Mouse (Mus musculus) neural tube, embryonic 10.5 days (tissue): ENCODE measurements around the gene Wdfy2.
"Not testable (repeated sequence)": the region's sequence is repeated elsewhere in the genome, so short reads cannot be mapped to it uniquely, and the experiment has no call there.

Experiments used
- DNase-seq: peaks from one replicate; pipeline ENCODE4 v3.0.0-alpha.2; 2017; ENCODE audit warnings: low spot score; ENCODE audit errors: extremely low spot score

Gene Wdfy2

GRCm38 (mm10) chr14:62878634-62879430 is 41.4 kb downstream of the Wdfy2 start:
- DNase-seq, result no peak

GRCm38 (mm10) chr14:62879497-62879896 is 42.0 kb downstream of the Wdfy2 start:
- DNase-seq, result peak; percentile 59

DNA sequence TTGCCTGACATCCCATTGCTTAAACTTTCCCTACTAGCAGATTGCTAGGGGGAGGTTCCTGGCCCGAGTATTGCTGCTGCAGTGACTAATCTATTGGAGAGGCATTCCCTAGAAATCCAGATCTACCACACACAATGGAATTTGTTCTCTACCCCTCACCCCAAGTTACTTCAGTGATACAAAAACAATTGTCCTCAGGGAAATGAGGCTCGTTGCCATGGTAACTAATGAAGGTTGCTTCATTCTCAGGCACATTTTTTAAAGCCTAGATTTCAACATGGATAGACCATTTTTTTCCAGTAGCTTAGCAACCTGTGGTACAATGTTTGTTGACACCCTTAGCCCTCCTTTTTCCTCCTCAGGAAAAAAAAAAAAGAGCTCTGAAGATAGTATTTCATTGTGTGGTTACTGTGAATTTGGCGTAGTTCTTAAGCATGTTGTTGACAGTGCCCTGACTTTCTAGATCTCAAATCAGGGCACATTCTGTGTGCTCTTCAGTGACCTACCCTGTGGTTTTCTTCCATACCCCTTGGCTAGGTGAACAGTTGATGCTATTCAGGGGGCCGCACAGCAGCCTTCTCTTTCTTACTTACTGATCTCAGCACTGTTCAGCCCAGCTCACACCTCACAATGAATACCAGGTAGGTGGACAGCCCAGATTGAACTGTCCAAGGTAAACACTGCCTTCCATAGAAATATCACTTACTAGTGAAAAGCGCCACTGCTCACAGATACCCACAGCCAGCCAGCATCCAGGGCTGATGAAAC is 42.8 kb downstream of the Wdfy2 start:
- peak; percentile 27 for DNase-seq

- DNase-seq, result no peak
Measured at GRCm38 (mm10) chr14:62882061-62882614, 44.7 kb downstream of the Wdfy2 start.

DNA sequence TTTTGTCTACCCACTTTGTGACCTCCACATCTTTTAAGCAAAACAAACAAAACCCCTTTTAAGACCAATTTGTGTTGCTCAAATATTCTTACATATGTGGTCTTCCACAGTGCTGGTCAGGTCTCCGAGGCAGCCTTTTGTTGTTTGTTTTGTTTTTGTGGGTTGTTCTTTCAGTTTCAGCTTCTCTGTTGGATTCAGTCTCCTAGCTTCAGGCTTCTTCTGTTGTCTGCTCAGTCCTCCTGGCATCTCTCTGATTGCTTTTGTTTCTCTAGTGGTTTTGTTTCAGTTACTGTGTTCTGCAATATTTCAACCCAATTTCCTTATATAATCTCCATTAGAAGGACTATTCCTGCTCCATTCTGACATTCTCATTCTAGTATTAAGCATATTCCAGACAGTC is 46.1 kb downstream of the Wdfy2 start:
- no peak for DNase-seq

DNA sequence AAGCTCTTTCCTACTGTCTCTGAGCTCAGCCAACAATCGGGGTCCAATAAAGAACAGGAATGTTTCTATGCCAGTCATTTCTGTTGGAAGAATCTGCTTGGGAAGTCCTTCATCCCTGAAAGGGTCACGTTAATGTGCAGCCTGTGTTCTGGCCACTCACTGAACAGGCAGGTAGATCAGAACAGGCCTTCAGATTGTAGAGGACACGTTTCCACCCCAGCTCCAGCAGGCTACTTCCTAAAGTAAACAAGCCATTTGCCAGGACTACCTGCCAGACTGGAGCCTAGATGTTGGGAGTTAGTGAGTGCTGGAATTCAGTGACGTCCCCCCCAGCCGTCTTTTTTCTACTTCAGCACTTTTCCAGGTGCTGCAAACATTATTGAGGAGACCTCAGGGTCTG is 46.7 kb downstream of the Wdfy2 start:
- DNase-seq, result no peak

DNA sequence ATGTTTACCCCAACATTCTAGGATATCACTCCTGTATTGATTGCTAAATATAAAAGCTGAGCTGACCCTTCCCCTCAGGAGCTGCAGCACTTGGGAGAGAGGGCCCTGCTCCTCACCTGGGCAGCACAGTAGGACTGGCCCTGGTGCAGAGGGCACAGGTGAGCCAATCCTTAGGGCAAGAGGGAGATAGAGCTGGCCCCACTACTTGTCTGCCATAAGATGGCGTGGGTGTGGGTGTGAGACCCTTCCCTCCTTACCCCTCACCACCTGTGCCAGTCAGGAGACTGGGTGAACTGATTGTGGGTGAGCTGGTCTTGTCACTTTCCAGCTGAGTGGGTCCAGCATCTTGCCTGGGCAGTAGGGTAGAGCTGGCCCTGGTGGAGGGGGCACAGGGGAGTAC is 47.2 kb downstream of the Wdfy2 start:
- no peak for DNase-seq

- DNase-seq, result no peak
Measured at GRCm38 (mm10) chr14:62885146-62885545, 47.7 kb downstream of the Wdfy2 start.

GRCm38 (mm10) chr14:62891401-62891800 is 53.9 kb downstream of the Wdfy2 start:
- DNase-seq, result no peak

- no peak for DNase-seq
Measured at GRCm38 (mm10) chr14:62892771-62893641, 55.5 kb downstream of the Wdfy2 start.

DNA sequence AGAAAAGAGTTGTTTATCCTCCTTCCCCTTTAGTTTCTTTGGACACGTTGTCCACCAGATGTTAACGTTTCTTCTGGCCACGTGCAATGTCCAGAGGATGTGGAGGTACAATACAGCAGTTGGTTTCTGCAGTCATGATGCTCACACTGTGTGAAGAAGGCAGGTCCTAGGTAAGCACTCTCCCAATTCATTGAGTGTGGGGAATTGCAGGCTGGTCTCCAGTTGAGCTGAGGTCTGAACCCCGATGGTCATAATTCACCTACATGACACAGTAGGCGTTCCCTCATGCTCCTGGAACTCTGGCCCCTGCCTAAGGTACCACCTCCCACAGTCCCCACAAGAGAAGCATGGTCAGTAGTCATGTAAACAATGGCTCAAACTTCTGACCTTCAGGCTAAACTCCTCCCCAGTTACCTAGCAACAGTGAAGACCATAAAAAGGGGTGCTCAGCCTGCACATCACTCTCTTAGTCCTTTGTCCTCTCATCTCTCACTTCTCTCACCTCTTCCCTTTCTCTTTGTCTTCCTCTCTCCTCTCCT is 56.2 kb downstream of the Wdfy2 start:
- DNase-seq, result not testable (repeated sequence)

- no peak for DNase-seq
Measured at GRCm38 (mm10) chr14:62894924-62895840, 57.7 kb downstream of the Wdfy2 start.

DNA sequence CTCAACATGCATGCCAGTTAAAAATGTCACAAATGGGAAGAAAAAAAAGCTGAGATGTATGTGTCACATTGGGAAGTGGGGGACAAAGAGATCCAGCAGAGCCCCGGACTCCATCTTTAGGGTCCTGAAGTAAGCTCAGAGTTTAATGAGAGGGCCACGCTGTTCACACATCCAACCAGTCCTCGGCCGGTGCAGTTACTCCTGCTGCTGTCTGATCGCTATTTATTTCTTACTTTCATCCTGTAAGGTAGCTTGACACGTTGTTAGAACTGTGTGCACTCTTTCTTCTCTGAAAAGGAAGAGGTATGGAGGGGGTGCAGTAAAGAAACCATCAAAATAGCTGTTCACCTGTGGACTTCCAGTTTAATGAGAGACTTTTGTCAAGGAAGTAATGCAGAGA is 60.6 kb downstream of the Wdfy2 start:
- no peak for DNase-seq

GRCm38 (mm10) chr14:62907888-62908287 is 70.4 kb downstream of the Wdfy2 start:
- DNase-seq, result no peak

DNA sequence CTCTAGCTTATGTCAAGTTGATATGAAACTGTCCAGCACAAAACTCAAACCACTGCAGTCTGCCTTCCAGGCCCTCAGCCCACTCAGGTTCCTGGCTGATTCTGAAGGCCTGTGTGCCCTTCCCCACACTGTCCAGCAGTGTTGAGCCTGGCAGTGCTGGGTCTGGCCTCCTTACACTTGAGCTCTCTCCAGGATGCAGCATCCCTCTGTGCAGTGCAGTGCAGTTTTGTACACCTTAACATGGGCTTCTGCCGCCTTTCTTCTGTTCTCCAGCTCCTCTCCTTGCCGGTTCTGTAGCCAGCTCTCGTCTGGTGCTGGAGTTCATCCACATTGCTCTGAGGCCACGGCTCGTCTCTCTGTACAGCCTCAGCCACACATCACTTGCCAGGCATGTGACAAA is 71.1 kb downstream of the Wdfy2 start:
- DNase-seq, result no peak

DNA sequence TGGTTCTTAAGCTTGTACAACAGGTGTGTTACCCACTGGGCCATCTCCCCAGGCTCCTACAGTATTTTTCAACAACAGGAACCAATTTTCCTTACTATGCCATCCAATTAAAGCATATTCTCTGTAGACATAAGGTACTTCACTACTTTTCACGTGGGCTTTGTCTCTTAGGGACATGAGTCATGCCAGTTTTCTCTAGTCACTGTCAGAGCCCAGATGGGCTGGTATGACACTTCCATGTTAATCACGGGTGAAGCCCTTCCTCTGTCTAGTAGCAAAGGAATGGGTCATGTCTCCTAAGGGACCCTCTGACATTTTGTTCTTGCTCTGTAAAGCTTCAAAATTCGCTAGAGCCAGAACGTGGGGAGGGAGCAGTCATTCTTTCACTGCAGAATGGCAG is 73.4 kb downstream of the Wdfy2 start:
- DNase-seq, result no peak

DNA sequence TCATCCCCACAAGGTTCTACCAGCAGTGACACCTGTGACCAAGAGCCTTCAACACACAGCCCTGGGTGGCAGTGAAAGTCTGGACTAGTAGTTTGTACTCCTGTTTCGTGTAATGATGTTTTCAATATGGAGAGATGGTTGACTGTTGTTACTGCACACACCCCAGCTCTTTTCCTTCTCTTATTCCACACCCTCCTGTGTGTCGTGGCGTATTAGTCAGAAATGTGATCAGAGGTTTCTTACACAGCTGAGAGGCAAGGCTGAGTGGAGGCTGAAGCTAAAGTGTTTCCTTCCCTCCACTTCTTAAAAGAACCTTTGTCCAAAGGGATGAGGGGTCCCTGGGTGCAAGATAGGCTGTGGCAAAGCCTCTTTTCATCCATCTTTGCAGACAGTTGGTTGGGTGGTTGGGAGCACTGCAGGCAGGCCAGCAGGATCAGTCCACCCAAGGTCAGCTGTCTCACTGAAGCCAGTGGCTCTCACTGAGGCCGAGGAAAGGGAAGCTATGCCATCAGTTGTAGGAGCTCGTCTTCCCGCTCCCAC is 77.7 kb downstream of the Wdfy2 start:
- no peak for DNase-seq

GRCm38 (mm10) chr14:62916488-62917034 is 79.1 kb downstream of the Wdfy2 start:
- no peak for DNase-seq

- DNase-seq, result no peak
Measured at GRCm38 (mm10) chr14:62921401-62921800, 83.9 kb downstream of the Wdfy2 start.

GRCm38 (mm10) chr14:62922637-62923036 is 85.2 kb downstream of the Wdfy2 start:
- no peak for DNase-seq
